Mouse (Mus musculus) lung, embryonic 15.5 days (tissue): ENCODE results near the gene Dnhd1. TPM values are rescaled to one million over a fixed set of nuclear protein-coding genes. Genes with fewer than 3 reads are reported as not detected.
"Not testable (repeated sequence)": the region's sequence is repeated elsewhere in the genome, so short reads cannot be mapped to it uniquely, and the experiment has no call there.

ENCODE experiments used
- ATAC-seq: fragments of 200-750 bp; cut with Nextera tagmentation; 2 replicates; pipeline ENCODE4 v1.8.0; 2017; ENCODE audit warnings: moderate number of reproducible peaks, borderline replicate concordance; ENCODE audit not compliant: low FRiP score, low TSS enrichment; ENCODE audit errors: extremely low read depth
- H3K27ac ChIP-seq: fragments of 300-500 bp; sonication (generic); 2 replicates; pipeline ENCODE4 v1.5.1; 2015; ENCODE audit warnings: moderate library complexity, mild to moderate bottlenecking, inconsistent platforms
- H3K27me3 ChIP-seq: fragments of 300-500 bp; sonication (generic); 2 replicates; pipeline ENCODE4 v1.6.1; 2015; ENCODE audit warnings: inconsistent platforms
- H3K36me3 ChIP-seq: fragments of 300-500 bp; sonication (generic); 2 replicates; pipeline ENCODE4 v1.6.1; 2015; ENCODE audit warnings: inconsistent platforms
- H3K4me1 ChIP-seq: fragments of 300-500 bp; sonication (generic); 2 replicates; pipeline ENCODE4 v1.6.1; 2015; ENCODE audit warnings: inconsistent platforms
- H3K4me2 ChIP-seq: fragments of 300-500 bp; sonication (generic); 2 replicates; pipeline ENCODE4 v1.6.1; 2015; ENCODE audit warnings: inconsistent platforms, mild to moderate bottlenecking, moderate library complexity
- H3K4me3 ChIP-seq: fragments of 300-500 bp; sonication (generic); 2 replicates; pipeline ENCODE4 v1.5.1; 2015; ENCODE audit warnings: mild to moderate bottlenecking, inconsistent platforms
- H3K9ac ChIP-seq: fragments of 300-500 bp; sonication (generic); 2 replicates; pipeline ENCODE4 v1.6.1; 2015; ENCODE audit warnings: inconsistent platforms
- H3K9me3 ChIP-seq: fragments of 300-500 bp; sonication (generic); 2 replicates; pipeline ENCODE4 v1.6.1; 2016; ENCODE audit warnings: inconsistent platforms
- WGBS: fragments of 180-500 bp; shearing (Covaris S2); methylation state at CpG from one replicate; pipeline ENCODE4 v1.1.7; 2015; 5-methylcytosine and 5-hydroxymethylcytosine counted together
- polyA plus RNA-seq: library from polyadenylated mRNA; unstranded; fragments of >200 nt; fragmentation: Nextera tagmentation; extraction: Ambion mirVana; gene quantifications from 2 replicates; pipeline ENCODE4 v1.2.1, GENCODE M21; 2015

Dnhd1 gene
- polyA plus RNA-seq, 1 experiment from 2014 or later: 1.1 TPM

- WGBS: 71% methylated on average over 7 of the region's 7 CpGs
- not testable (repeated sequence) for H3K27ac ChIP-seq, H3K9me3 ChIP-seq, ATAC-seq, H3K27me3 ChIP-seq
- Histone ChIP-seq H3K4me1 (peaks cover 33% of the 10 kb centered on the region), H3K9ac (0 out of 2 replicates have a peak overlapping the region, but pooled peaks have one; percentile 87), H3K4me2 (peak overlapping the region; percentile 87; the same call in 1 of the 2 replicates), H3K4me3 (peak overlapping the region; percentile 96), H3K36me3 (peaks cover 43% of the 10 kb centered on the region)
Measured at GRCm38 (mm10) chr7:105742539-105743215, 92.0 kb downstream of the Dnhd1 start.

- Histone ChIP-seq H3K4me3 (peak overlapping the region; percentile 96), H3K4me2 (peak overlapping the region; percentile 87), H3K4me1 (peaks cover 26% of the 10 kb centered on the region), H3K9ac (peak overlapping the region; percentile 87), H3K27ac (0 out of 2 replicates have a peak overlapping the region, but pooled peaks have one; percentile 81), H3K36me3 (peaks cover 44% of the 10 kb centered on the region)
- ATAC-seq, H3K9me3 ChIP-seq, H3K27me3 ChIP-seq: not testable (repeated sequence)
- 28% methylated on average over 20 of the region's 20 CpGs for WGBS
Measured at GRCm38 (mm10) chr7:105743246-105743925, 92.8 kb downstream of the Dnhd1 start.

GRCm38 (mm10) chr7:105743926-105744590 lies 93.4 kb downstream of the Dnhd1 start, which contains the start of gene Taf10:
Taf10 (minus strand) TSS chr7:105744361.
- H3K4me3 ChIP-seq: peak within 1 kb of the TSS; percentile 96
- peak within 1 kb of the TSS; percentile 87 for H3K4me2 ChIP-seq
- H3K9ac ChIP-seq: peak within 1 kb of the TSS; percentile 87
- no peaks in the 10 kb centered on the region for H3K9me3 ChIP-seq
- H3K4me1 ChIP-seq: peaks cover 20% of the 10 kb centered on the region
- peak; percentile 95 for ATAC-seq
- H3K36me3 ChIP-seq: peaks cover 47% of the 10 kb centered on the region
- H3K27ac ChIP-seq: peak within 1 kb of the TSS; percentile 81
- under 1% methylated on average over 67 of the region's 67 CpGs for WGBS
- H3K27me3 ChIP-seq: no peaks in the 10 kb centered on the region

GRCm38 (mm10) chr7:105747776-105748175 lies 97.1 kb downstream of the Dnhd1 start:
- H3K4me1 ChIP-seq: peaks cover 17% of the 10 kb centered on the region
- no peak overlapping the region for H3K4me2 ChIP-seq
- no peak overlapping the region for H3K27ac ChIP-seq
- no peak overlapping the region for H3K4me3 ChIP-seq
- no peak overlapping the region for H3K9ac ChIP-seq
- WGBS: 73% methylated on average over 2 of the region's 2 CpGs
- peaks cover 16% of the 10 kb centered on the region; the same call in 1 of the 2 replicates for H3K36me3 ChIP-seq
- no peaks in the 10 kb centered on the region for H3K9me3 ChIP-seq
- H3K27me3 ChIP-seq: no peaks in the 10 kb centered on the region
- ATAC-seq: no peak

DNA sequence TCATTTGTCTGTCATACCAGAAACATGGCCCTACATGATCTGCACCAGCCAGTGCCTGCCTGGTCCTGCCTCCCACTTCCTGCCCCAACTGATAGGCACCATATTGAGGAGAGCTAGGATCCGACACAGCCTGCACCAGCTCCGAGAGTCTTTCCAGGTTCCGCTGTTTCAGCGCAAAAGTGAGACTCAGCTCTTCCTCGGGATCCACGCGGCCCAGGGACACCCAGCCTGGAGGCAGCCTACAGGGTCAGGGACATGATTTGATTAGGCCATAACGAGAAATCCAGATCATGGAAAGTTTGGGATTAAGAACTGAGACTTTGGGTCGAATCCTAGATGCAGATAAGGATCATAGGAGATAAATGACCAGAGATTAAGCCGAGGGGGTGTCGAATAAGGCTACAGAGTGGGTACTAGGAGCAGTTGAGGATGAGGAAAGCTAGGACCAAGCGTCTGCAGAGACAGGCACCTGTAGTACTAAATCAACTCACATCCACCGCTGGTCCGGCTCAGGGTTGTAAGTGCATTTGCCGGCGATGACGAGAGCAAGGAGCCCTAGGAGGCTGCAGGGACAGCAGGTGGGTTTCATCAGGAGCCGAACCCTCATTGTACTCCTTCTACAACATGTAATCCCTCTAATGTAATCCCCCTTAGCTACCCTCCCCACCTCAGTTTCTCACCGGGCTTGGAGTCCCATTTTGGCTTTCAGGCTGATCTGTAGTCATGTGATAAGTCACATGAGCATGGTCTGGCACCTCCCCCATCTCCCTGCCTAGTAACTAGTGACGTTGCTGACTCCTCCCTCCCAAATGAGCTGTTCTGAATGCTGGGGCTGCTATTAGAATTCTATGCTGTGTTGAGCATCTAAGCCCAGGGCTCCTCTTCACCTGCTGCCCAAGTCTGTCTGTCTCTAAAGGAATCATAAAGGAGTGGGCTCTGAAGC lies 101.1 kb downstream of the Dnhd1 start, which contains the start of gene Tpp1:
Gene Tpp1 (minus strand): TSS at position 745 of the 943 bp plus-strand sequence.
- Histone ChIP-seq H3K27me3 (no peaks in the 10 kb centered on the region), H3K4me3 (peak within 1 kb of the TSS; percentile 58), H3K4me2 (peak within 1 kb of the TSS; percentile 88), H3K9ac (peak within 1 kb of the TSS; percentile 62), H3K36me3 (peaks cover 35% of the 10 kb centered on the region), H3K4me1 (peaks cover 10% of the 10 kb centered on the region), H3K9me3 (no peaks in the 10 kb centered on the region), H3K27ac (no peak within 1 kb of the TSS)
- peak; percentile 89 for ATAC-seq
- WGBS: 17% methylated on average over 20 of the region's 20 CpGs

DNA sequence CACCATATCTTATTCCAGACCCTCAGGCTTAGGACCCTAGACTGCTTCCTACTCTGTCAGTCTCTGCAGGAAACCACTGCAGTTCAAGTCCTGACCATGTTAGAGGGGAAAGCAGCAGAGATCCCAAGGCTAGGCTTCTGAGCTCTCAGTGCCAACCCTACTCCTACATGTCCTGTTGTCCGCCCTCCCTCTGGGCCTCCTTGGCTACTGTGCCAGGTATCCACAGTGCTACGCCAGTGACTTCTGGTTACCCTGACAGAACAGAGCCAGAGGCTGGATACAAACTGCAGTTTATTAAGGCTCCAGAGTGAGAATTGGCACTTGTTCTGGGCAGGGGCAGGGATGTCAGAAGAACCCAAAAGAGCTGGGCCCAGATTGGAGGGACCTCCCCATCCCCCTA lies 102.1 kb downstream of the Dnhd1 start:
- Histone ChIP-seq H3K9ac (no peak overlapping the region), H3K4me3 (no peak overlapping the region), H3K27me3 (no peaks in the 10 kb centered on the region), H3K4me2 (no peak overlapping the region), H3K9me3 (no peaks in the 10 kb centered on the region), H3K4me1 (peaks cover 10% of the 10 kb centered on the region), H3K36me3 (peaks cover 42% of the 10 kb centered on the region), H3K27ac (no peak overlapping the region)
- WGBS: 89% methylated on average over 2 of the region's 2 CpGs
- ATAC-seq: peak; percentile 0; the same call in 1 of the 2 replicates

DNA sequence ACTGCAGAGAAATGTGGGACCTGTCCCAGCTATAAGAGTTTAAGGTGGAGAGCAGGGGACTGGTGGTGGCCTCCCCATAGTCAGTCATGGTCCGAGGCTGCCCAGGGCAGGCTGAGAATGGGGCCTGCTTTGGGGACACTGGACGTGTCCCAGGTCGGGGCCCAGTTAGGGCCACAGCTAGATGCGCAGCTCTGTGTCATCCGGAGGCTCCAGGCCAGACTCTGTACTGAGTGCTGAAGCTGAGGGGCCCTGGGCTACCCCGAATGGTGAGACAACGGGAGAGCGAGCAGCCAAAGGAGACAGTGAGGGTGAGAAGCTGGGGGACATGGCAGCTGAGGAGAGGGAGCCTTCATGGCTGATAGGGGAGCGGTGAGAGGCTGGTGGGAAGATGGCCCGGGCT lies 102.7 kb downstream of the Dnhd1 start:
- Histone ChIP-seq H3K9me3 (no peaks in the 10 kb centered on the region), H3K27me3 (no peaks in the 10 kb centered on the region), H3K4me3 (no peak overlapping the region), H3K9ac (no peak overlapping the region), H3K4me2 (no peak overlapping the region), H3K36me3 (peaks cover 48% of the 10 kb centered on the region), H3K4me1 (peaks cover 10% of the 10 kb centered on the region), H3K27ac (no peak overlapping the region)
- no peak for ATAC-seq
- WGBS: 90% methylated on average over 10 of the region's 10 CpGs

- Histone ChIP-seq H3K27ac (no peak overlapping the region), H3K9me3 (no peaks in the 10 kb centered on the region), H3K4me1 (no peaks in the 10 kb centered on the region), H3K4me2 (peak overlapping the region; percentile 47), H3K27me3 (no peaks in the 10 kb centered on the region), H3K9ac (no peak overlapping the region), H3K4me3 (no peak overlapping the region), H3K36me3 (peaks cover 75% of the 10 kb centered on the region)
- 54% methylated on average over 51 of the region's 51 CpGs for WGBS
- peak; percentile 15; the same call in 1 of the 2 replicates for ATAC-seq
Measured at GRCm38 (mm10) chr7:105761813-105762484, 111.3 kb downstream of the Dnhd1 start.

GRCm38 (mm10) chr7:105762517-105763270 lies 112.1 kb downstream of the Dnhd1 start:
- Histone ChIP-seq H3K36me3 (peaks cover 67% of the 10 kb centered on the region), H3K4me2 (peak overlapping the region; percentile 47), H3K27ac (no peak overlapping the region), H3K4me3 (no peak overlapping the region), H3K4me1 (peaks cover 5% of the 10 kb centered on the region; the same call in 1 of the 2 replicates), H3K9me3 (no peaks in the 10 kb centered on the region), H3K27me3 (no peaks in the 10 kb centered on the region), H3K9ac (no peak overlapping the region)
- no peak for ATAC-seq
- WGBS: 52% methylated on average over 55 of the region's 55 CpGs

DNA sequence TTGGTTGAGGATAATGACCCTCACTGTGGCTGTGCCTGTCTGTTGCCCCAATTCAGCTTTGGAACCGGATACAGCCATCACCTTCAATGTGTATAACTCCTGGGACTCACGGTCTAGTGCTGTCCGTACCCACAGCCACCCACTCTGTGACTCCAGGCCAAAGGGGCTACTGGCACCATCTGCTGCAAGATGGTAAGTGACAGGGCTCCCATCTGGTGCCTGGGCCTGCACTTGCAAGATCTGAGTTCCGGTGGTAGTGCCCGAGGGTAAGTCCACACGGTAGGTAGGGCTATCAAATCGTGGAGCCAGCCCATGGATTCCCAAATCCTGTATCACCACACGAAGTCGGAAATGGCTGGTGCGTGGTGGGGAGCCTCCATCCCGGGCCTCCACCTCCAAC lies 113.7 kb downstream of the Dnhd1 start:
- no peak for ATAC-seq
- Histone ChIP-seq H3K9me3 (no peaks in the 10 kb centered on the region), H3K4me3 (no peak overlapping the region), H3K36me3 (peaks cover 51% of the 10 kb centered on the region), H3K9ac (no peak overlapping the region), H3K27ac (no peak overlapping the region), H3K27me3 (no peaks in the 10 kb centered on the region), H3K4me1 (peaks cover 18% of the 10 kb centered on the region; the same call in 1 of the 2 replicates), H3K4me2 (no peak overlapping the region)
- WGBS: 92% methylated on average over 11 of the region's 11 CpGs
